Mouse (Mus musculus): ENCODE data around the gene Pex16.

- TF ChIP-seq CTCF (conservative IDR thresholded peaks at IDR 0.05; ENCODE audit: insufficient read depth, insufficient read length, low read depth, low read length) (no peak), POLR2A (IDR thresholded peaks at IDR 0.05; ENCODE audit: low read depth, low read length) (no peak)
These were observed 46.9 kb upstream of the Pex16 start for GRCm38 (mm10) chr2:92327601-92328000.

All from kidney, adult 2 months (tissue).